Comparison of ENCODE assay signal across 29 mouse cellular contexts in the genomic region with DNA sequence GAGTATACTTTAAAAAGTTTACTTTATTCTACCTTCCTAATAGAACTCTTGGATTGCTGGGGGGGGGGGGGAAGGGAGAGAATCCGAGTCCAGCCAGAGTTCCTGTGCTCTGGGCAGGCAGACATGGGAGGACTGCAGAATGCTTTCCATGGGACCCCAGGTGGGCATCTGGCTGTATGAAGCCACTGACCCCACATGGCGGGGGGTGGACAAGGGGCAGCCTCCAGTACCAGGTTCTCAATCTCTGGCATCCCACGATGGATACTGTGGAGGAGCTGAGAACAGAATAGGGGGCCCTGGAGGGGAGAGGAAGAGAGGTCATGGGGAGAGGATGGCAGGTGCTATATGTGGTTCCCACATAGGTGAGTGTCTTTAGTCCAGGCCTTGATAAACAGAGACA.
"Had no signal": no experiment of that assay in that cellular context is flagged by ENCODE, and none has a peak within 500 bp of the region (broad histone marks: within the 10 kb centered on the region; RNA-seq: fewer than 3 reads in every experiment).

No protein-coding gene starts in this region.

- H3K4me3 ChIP-seq: heart, embryonic 12.5 days; heart, embryonic 13.5 days; heart, embryonic 15.5 days; hindbrain, embryonic 10.5 days; hindbrain, embryonic 12.5 days; hindbrain, embryonic 13.5 days; hindbrain, embryonic 15.5 days; intestine, embryonic 15.5 days; kidney, embryonic 15.5 days; layer of hippocampus, adult 2 months; left cerebral cortex, adult 2 months had no signal

- H3K9me3 ChIP-seq: heart, embryonic 12.5 days; heart, embryonic 13.5 days; heart, embryonic 15.5 days; hindbrain, embryonic 10.5 days; hindbrain, embryonic 12.5 days; hindbrain, embryonic 13.5 days; hindbrain, embryonic 15.5 days; intestine, embryonic 15.5 days; kidney, embryonic 15.5 days had no signal

- H3K27ac ChIP-seq: heart, embryonic 13.5 days; heart, embryonic 15.5 days; hindbrain, embryonic 10.5 days; hindbrain, embryonic 12.5 days; hindbrain, embryonic 13.5 days; hindbrain, embryonic 14.5 days; hindbrain, embryonic 15.5 days; hindbrain, postnatal 0 days; intestine, embryonic 15.5 days; kidney, embryonic 15.5 days; kidney, postnatal 0 days; layer of hippocampus, adult 2 months; left cerebral cortex, adult 2 months had no signal

- H3K36me3 ChIP-seq: heart, embryonic 12.5 days; heart, embryonic 13.5 days; heart, embryonic 15.5 days; hindbrain, embryonic 10.5 days; hindbrain, embryonic 12.5 days; hindbrain, embryonic 13.5 days; hindbrain, embryonic 15.5 days; intestine, embryonic 15.5 days; kidney, embryonic 15.5 days had no signal

- DNase-seq: heart, postnatal 10 days; heart, postnatal 14 days; heart, postnatal 4 days; kidney, adult 11 months; kidney, adult 18-20 months; kidney, adult 2 months; kidney, adult 8-10 months; kidney, adult 9 months; kidney, postnatal 10 days; kidney, postnatal 14 days; kidney, postnatal 25 days; kidney, postnatal 36 days; kidney, postnatal 4 days; layer of hippocampus, adult 9-11 months; layer of hippocampus, postnatal 36 days had no signal

- H3K27me3 ChIP-seq: heart, embryonic 12.5 days; heart, embryonic 13.5 days; heart, embryonic 15.5 days; hindbrain, embryonic 12.5 days; hindbrain, embryonic 13.5 days; hindbrain, embryonic 15.5 days; intestine, embryonic 15.5 days; kidney, embryonic 15.5 days had no signal

- H3K4me1 ChIP-seq: hindbrain, embryonic 10.5 days; hindbrain, embryonic 12.5 days; hindbrain, embryonic 13.5 days; hindbrain, embryonic 15.5 days; intestine, embryonic 15.5 days; kidney, embryonic 15.5 days had no signal
